Mouse (Mus musculus) CH12F3 (cell line): ENCODE results near the gene Fmnl3.
"Not testable (repeated sequence)": the region's sequence is repeated elsewhere in the genome, so short reads cannot be mapped to it uniquely, and the experiment has no call there.

ENCODE experiments used
- in situ Hi-C: fragments of 300-500 bp; cut with MboI; formaldehyde crosslinking; loops from 2 replicates; pipeline ENCODE4 v1.14.3; 2020; ENCODE audit warnings: low sequenced_read_pairs

Gene Fmnl3

GRCm38 (mm10) chr15:99390472-99391401, 20.5 kb upstream of the Fmnl3 start:
- in situ Hi-C loops = no loop called here

GRCm38 (mm10) chr15:99387976-99388375, 17.7 kb upstream of the Fmnl3 start:
- in situ Hi-C loops = no loop called here

- in situ Hi-C loops = no loop called here
These were observed 16.5 kb upstream of the Fmnl3 start for GRCm38 (mm10) chr15:99386796-99387195.

GRCm38 (mm10) chr15:99386110-99386509, 15.8 kb upstream of the Fmnl3 start:
- in situ Hi-C loops = not testable (repeated sequence)

- in situ Hi-C loops = no loop called here
These were observed 13.8 kb upstream of the Fmnl3 start for GRCm38 (mm10) chr15:99384071-99384470.

GRCm38 (mm10) chr15:99382893-99383292, 12.6 kb upstream of the Fmnl3 start:
- in situ Hi-C loops = no loop called here

GRCm38 (mm10) chr15:99376240-99376639, 6.0 kb upstream of the Fmnl3 start:
- in situ Hi-C loops = no loop called here

GRCm38 (mm10) chr15:99375581-99375980, 5.3 kb upstream of the Fmnl3 start:
- in situ Hi-C loops = no loop called here

- in situ Hi-C loops = no loop called here
These were observed 4.8 kb upstream of the Fmnl3 start for GRCm38 (mm10) chr15:99375036-99375435.

GRCm38 (mm10) chr15:99372761-99373160, 2.5 kb upstream of the Fmnl3 start:
- in situ Hi-C loops = loop anchor here (5.0 kb wide), 1 partner anchor 45 kb away; no protein-coding TSS in a partner anchor

- in situ Hi-C loops = loop anchor here (5.0 kb wide), 1 partner anchor 44 kb away; no protein-coding TSS in a partner anchor
These were observed 1.5 kb upstream of the Fmnl3 start for GRCm38 (mm10) chr15:99371526-99372340.

GRCm38 (mm10) chr15:99369391-99370171, 701 bp downstream of the Fmnl3 start:
- in situ Hi-C loops = loop anchor here (5.0 kb wide), 1 partner anchor 42 kb away; no protein-coding TSS in a partner anchor

- in situ Hi-C loops = no loop called here
These were observed 1.6 kb downstream of the Fmnl3 start for GRCm38 (mm10) chr15:99368583-99369266.

- in situ Hi-C loops = no loop called here
These were observed 5.4 kb downstream of the Fmnl3 start for GRCm38 (mm10) chr15:99364921-99365320.

- in situ Hi-C loops = no loop called here
These were observed 6.2 kb downstream of the Fmnl3 start for GRCm38 (mm10) chr15:99364022-99364530.

GRCm38 (mm10) chr15:99358952-99359351, 11.3 kb downstream of the Fmnl3 start:
- in situ Hi-C loops = no loop called here

GRCm38 (mm10) chr15:99356462-99356861, 13.8 kb downstream of the Fmnl3 start:
- in situ Hi-C loops = no loop called here

- in situ Hi-C loops = no loop called here
These were observed 14.6 kb downstream of the Fmnl3 start for GRCm38 (mm10) chr15:99355660-99356059.

GRCm38 (mm10) chr15:99352306-99352705, 18.0 kb downstream of the Fmnl3 start:
- in situ Hi-C loops = no loop called here

GRCm38 (mm10) chr15:99351610-99352009, 18.7 kb downstream of the Fmnl3 start:
- in situ Hi-C loops = no loop called here
